Mouse (Mus musculus) c-Kit-negative CD71-positive TER-119-positive erythroid progenitor cells, embryonic 14.5 days (primary cell): ENCODE data around the gene Slc7a10.
"Not testable (repeated sequence)": the region's sequence is repeated elsewhere in the genome, so short reads cannot be mapped to it uniquely, and the experiment has no call there.

Experiments
- DNase-seq: peaks from one replicate; pipeline ENCODE4 v3.0.0-alpha.2; 2013; ENCODE audit warnings: low read depth, low spot score

The Slc7a10 gene

GRCm38 (mm10) chr7:35237935-35238334, 51.8 kb downstream of the Slc7a10 start:
- DNase-seq = not testable (repeated sequence)
